Mouse (Mus musculus) c-Kit-positive CD71-positive TER-119-negative erythroid progenitor cells, embryonic 14.5 days (primary cell): Measurements from ENCODE around the gene Plppr3.
A peak's percentile ranks its signal among the peaks of the same experiment; 100 is the strongest.

ENCODE experiments used
- DNase-seq: peaks from one replicate; pipeline ENCODE4 v3.0.0-alpha.2; 2013; ENCODE audit warnings: low read depth

Plppr3 gene

GRCm38 (mm10) chr10:79874290-79874862, at the start of gene Plppr3, which contains the start of gene Prtn3:
Plppr3 (minus strand) TSS chr10:79874634.
Prtn3 (plus strand) TSS chr10:79874476.
- DNase-seq = no peak

GRCm38 (mm10) chr10:79921572-79921971, 47.1 kb upstream of the Plppr3 start:
- DNase-seq = no peak

- no peak for DNase-seq
Observed at GRCm38 (mm10) chr10:79920958-79921535, 46.6 kb upstream of the Plppr3 start, which contains the start of gene R3hdm4. R3hdm4 (minus strand) TSS chr10:79921208.

- DNase-seq = no peak
Observed at GRCm38 (mm10) chr10:79920056-79920890, 45.8 kb upstream of the Plppr3 start.

GRCm38 (mm10) chr10:79919251-79919849, 44.9 kb upstream of the Plppr3 start:
- DNase-seq = no peak

GRCm38 (mm10) chr10:79918231-79919078, 44.0 kb upstream of the Plppr3 start:
- no peak for DNase-seq

- no peak for DNase-seq
Observed at GRCm38 (mm10) chr10:79917532-79918100, 43.2 kb upstream of the Plppr3 start.

- DNase-seq = peak; percentile 64
Observed at GRCm38 (mm10) chr10:79916808-79917531, 42.5 kb upstream of the Plppr3 start, which contains the start of gene Kiss1r. Kiss1r (plus strand) TSS chr10:79916971.

GRCm38 (mm10) chr10:79916081-79916480, 41.6 kb upstream of the Plppr3 start:
- DNase-seq = no peak

- no peak for DNase-seq
Observed at GRCm38 (mm10) chr10:79914948-79915596, 40.6 kb upstream of the Plppr3 start.

- peak; percentile 58 for DNase-seq
Observed at GRCm38 (mm10) chr10:79914131-79914947, 39.9 kb upstream of the Plppr3 start.

GRCm38 (mm10) chr10:79912412-79912811, 38.0 kb upstream of the Plppr3 start:
- no peak for DNase-seq

- no peak for DNase-seq
Observed at GRCm38 (mm10) chr10:79910556-79910955, 36.1 kb upstream of the Plppr3 start, which contains the start of gene Gm26602. Gm26602 (plus strand) TSS chr10:79910856.

- DNase-seq = no peak
Observed at GRCm38 (mm10) chr10:79909092-79909922, 34.9 kb upstream of the Plppr3 start.

GRCm38 (mm10) chr10:79908167-79909091, 34.0 kb upstream of the Plppr3 start, which contains the start of gene Med16:
Med16 (minus strand) TSS chr10:79908923.
- DNase-seq = peak; percentile 89

GRCm38 (mm10) chr10:79907415-79907814, 33.0 kb upstream of the Plppr3 start:
- no peak for DNase-seq

GRCm38 (mm10) chr10:79906712-79907111, 32.3 kb upstream of the Plppr3 start:
- no peak for DNase-seq
